Mouse (Mus musculus) neural tube, embryonic 14.5 days (tissue): Measurements from ENCODE around the gene Angptl4. TPM values are rescaled to one million over a fixed set of nuclear protein-coding genes. Genes with fewer than 3 reads are reported as not detected.

ENCODE experiments used
- ATAC-seq: fragments of 200-750 bp; cut with Nextera tagmentation; 2 replicates; pipeline ENCODE4 v1.8.0; 2017; ENCODE audit warnings: low read depth, mild to moderate bottlenecking, moderate TSS enrichment, moderate library complexity
- H3K27ac ChIP-seq: fragments of 300-500 bp; sonication (generic); 2 replicates; pipeline ENCODE4 v1.5.1; 2014; ENCODE audit warnings: low read depth, mild to moderate bottlenecking, control low read depth, low read length, moderate library complexity, mixed read lengths
- H3K27me3 ChIP-seq: fragments of 300-500 bp; sonication (generic); 2 replicates; pipeline ENCODE4 v1.6.1; 2014; ENCODE audit warnings: low read length; ENCODE audit not compliant: control insufficient read depth, insufficient read depth
- H3K36me3 ChIP-seq: fragments of 300-500 bp; sonication (generic); 2 replicates; pipeline ENCODE4 v1.6.1; 2014; ENCODE audit warnings: low read length, mixed read lengths; ENCODE audit not compliant: control insufficient read depth, insufficient read depth
- H3K4me1 ChIP-seq: fragments of 300-500 bp; sonication (generic); 2 replicates; pipeline ENCODE4 v1.6.1; 2014; ENCODE audit warnings: low read length; ENCODE audit not compliant: control insufficient read depth, insufficient read depth
- H3K4me2 ChIP-seq: fragments of 300-500 bp; sonication (generic); 2 replicates; pipeline ENCODE4 v1.6.1; 2014; ENCODE audit warnings: mild to moderate bottlenecking, low read depth, low read length, control low read depth
- H3K4me3 ChIP-seq: fragments of 300-500 bp; sonication (generic); 2 replicates; pipeline ENCODE4 v1.5.1; 2014; ENCODE audit warnings: low read depth, low read length, control low read depth, mixed read lengths
- H3K9ac ChIP-seq: fragments of 300-500 bp; sonication (generic); replicated peaks from 2 replicates; pipeline ENCODE4 v1.6.1; 2014; ENCODE audit warnings: low read depth, mild to moderate bottlenecking, control low read depth, low read length, mixed read lengths
- H3K9me3 ChIP-seq: fragments of 300-500 bp; sonication (generic); 2 replicates; pipeline ENCODE4 v1.6.1; 2016; ENCODE audit warnings: low read length; ENCODE audit not compliant: control insufficient read depth
- WGBS: fragments of 180-500 bp; shearing (Covaris S2); extraction: QIAGEN DNeasy Blood & Tissue Kit; methylation state at CpG from one replicate; pipeline ENCODE4 v1.1.7; 2014; 5-methylcytosine and 5-hydroxymethylcytosine counted together
- polyA plus RNA-seq: library from polyadenylated mRNA; unstranded; fragments of >200 nt; fragmentation: Nextera tagmentation; extraction: Ambion mirVana; gene quantifications from 2 replicates; pipeline ENCODE4 v1.2.1, GENCODE M21; 2014

The Angptl4 gene
- polyA plus RNA-seq, 1 experiment from 2014 or later, result 9.7 TPM

- H3K36me3 ChIP-seq, result no peaks in the 10 kb centered on the region
- no peak overlapping the region for H3K27ac ChIP-seq
- no peaks in the 10 kb centered on the region for H3K4me1 ChIP-seq
- 95% methylated on average over 6 of the region's 6 CpGs for WGBS
- no peak overlapping the region for H3K4me2 ChIP-seq
- no peak overlapping the region for H3K9ac ChIP-seq
- H3K9me3 ChIP-seq, result no peaks in the 10 kb centered on the region
- H3K27me3 ChIP-seq, result no peaks in the 10 kb centered on the region
- ATAC-seq, result no peak
- H3K4me3 ChIP-seq, result no peak overlapping the region
Observed at GRCm38 (mm10) chr17:33773871-33774572, 7.6 kb downstream of the Angptl4 start.

GRCm38 (mm10) chr17:33773426-33773825, 8.2 kb downstream of the Angptl4 start:
- Histone ChIP-seq H3K27ac (no peak overlapping the region), H3K27me3 (no peaks in the 10 kb centered on the region), H3K9ac (no peak overlapping the region), H3K9me3 (no peaks in the 10 kb centered on the region), H3K4me2 (no peak overlapping the region), H3K4me1 (no peaks in the 10 kb centered on the region), H3K36me3 (no peaks in the 10 kb centered on the region), H3K4me3 (no peak overlapping the region)
- no peak for ATAC-seq
- WGBS, result 82% methylated on average over 6 of the region's 6 CpGs

GRCm38 (mm10) chr17:33771617-33772016, 10.0 kb downstream of the Angptl4 start:
- no peak for ATAC-seq
- no peaks in the 10 kb centered on the region for H3K27me3 ChIP-seq
- H3K4me3 ChIP-seq, result no peak overlapping the region
- WGBS, result 91% methylated on average over 4 of the region's 4 CpGs
- no peaks in the 10 kb centered on the region for H3K36me3 ChIP-seq
- no peak overlapping the region for H3K27ac ChIP-seq
- H3K4me1 ChIP-seq, result no peaks in the 10 kb centered on the region
- H3K4me2 ChIP-seq, result no peak overlapping the region
- no peaks in the 10 kb centered on the region for H3K9me3 ChIP-seq
- H3K9ac ChIP-seq, result no peak overlapping the region

GRCm38 (mm10) chr17:33766389-33766788, 15.2 kb downstream of the Angptl4 start:
- Histone ChIP-seq H3K9ac (no peak overlapping the region), H3K4me3 (no peak overlapping the region), H3K36me3 (no peaks in the 10 kb centered on the region), H3K9me3 (no peaks in the 10 kb centered on the region), H3K27ac (no peak overlapping the region), H3K4me2 (no peak overlapping the region), H3K27me3 (no peaks in the 10 kb centered on the region), H3K4me1 (no peaks in the 10 kb centered on the region)
- 83% methylated on average over 3 of the region's 3 CpGs for WGBS
- no peak for ATAC-seq

- peak within 1 kb of the TSS; percentile 99 for H3K27ac ChIP-seq
- peak within 1 kb of the TSS; percentile 77 for H3K4me3 ChIP-seq
- peak within 1 kb of the TSS; percentile 97 for H3K9ac ChIP-seq
- H3K9me3 ChIP-seq, result no peaks in the 10 kb centered on the region
- H3K4me2 ChIP-seq, result peak within 1 kb of the TSS; percentile 85
- H3K27me3 ChIP-seq, result no peaks in the 10 kb centered on the region
- no peaks in the 10 kb centered on the region for H3K36me3 ChIP-seq
- 3% methylated on average over 35 of the region's 35 CpGs for WGBS
- ATAC-seq, result peak; percentile 98
- peaks cover 38% of the 10 kb centered on the region for H3K4me1 ChIP-seq
Observed at GRCm38 (mm10) chr17:33760255-33761165, 21.1 kb downstream of the Angptl4 start, which contains the start of gene Rab11b. Rab11b (minus strand) TSS chr17:33760530.

- H3K9me3 ChIP-seq, result no peaks in the 10 kb centered on the region
- no peaks in the 10 kb centered on the region for H3K36me3 ChIP-seq
- H3K4me2 ChIP-seq, result peak overlapping the region; percentile 85
- H3K27ac ChIP-seq, result peak overlapping the region; percentile 99
- peak overlapping the region; percentile 77 for H3K4me3 ChIP-seq
- H3K4me1 ChIP-seq, result peaks cover 42% of the 10 kb centered on the region
- no peaks in the 10 kb centered on the region for H3K27me3 ChIP-seq
- under 1% methylated on average over 33 of the region's 38 CpGs for WGBS
- peak overlapping the region; percentile 97 for H3K9ac ChIP-seq
- ATAC-seq, result peak; percentile 84
Observed at GRCm38 (mm10) chr17:33759767-33760254, 21.8 kb downstream of the Angptl4 start.

GRCm38 (mm10) chr17:33757231-33757630, 24.4 kb downstream of the Angptl4 start:
- ATAC-seq, result no peak
- H3K4me1 ChIP-seq, result peaks cover 46% of the 10 kb centered on the region
- peak overlapping the region; percentile 25; the same call in 1 of the 2 replicates for H3K9ac ChIP-seq
- no peaks in the 10 kb centered on the region for H3K27me3 ChIP-seq
- no peak overlapping the region for H3K27ac ChIP-seq
- H3K4me2 ChIP-seq, result peak overlapping the region; percentile 17; the same call in 1 of the 2 replicates
- H3K4me3 ChIP-seq, result no peak overlapping the region
- 68% methylated on average over 4 of the region's 4 CpGs for WGBS
- H3K36me3 ChIP-seq, result no peaks in the 10 kb centered on the region
- H3K9me3 ChIP-seq, result no peaks in the 10 kb centered on the region

GRCm38 (mm10) chr17:33756108-33756790, 25.4 kb downstream of the Angptl4 start:
- no peaks in the 10 kb centered on the region for H3K9me3 ChIP-seq
- WGBS, result 84% methylated on average over 3 of the region's 3 CpGs
- no peak overlapping the region for H3K27ac ChIP-seq
- no peaks in the 10 kb centered on the region for H3K36me3 ChIP-seq
- H3K27me3 ChIP-seq, result no peaks in the 10 kb centered on the region
- ATAC-seq, result no peak
- H3K4me2 ChIP-seq, result no peak overlapping the region
- H3K4me3 ChIP-seq, result no peak overlapping the region
- peaks cover 46% of the 10 kb centered on the region for H3K4me1 ChIP-seq
- no peak overlapping the region for H3K9ac ChIP-seq
